Mouse (Mus musculus) midbrain, embryonic 10.5 days (tissue): ENCODE data around the gene Mtf1. TPM values are rescaled to one million over a fixed set of nuclear protein-coding genes. Genes with fewer than 3 reads are reported as not detected.

ENCODE experiments used
- DNase-seq: peaks from one replicate; pipeline ENCODE4 v3.0.0-alpha.2; 2017; ENCODE audit warnings: low spot score
- H3K27ac ChIP-seq: fragments of 300-500 bp; sonication (generic); replicated peaks from 2 replicates; pipeline ENCODE4 v1.5.1; 2016; ENCODE audit warnings: mild to moderate bottlenecking
- H3K27me3 ChIP-seq: fragments of 300-500 bp; sonication (generic); 2 replicates; pipeline ENCODE4 v1.6.1; 2016; ENCODE audit warnings: low read depth, mild to moderate bottlenecking; ENCODE audit not compliant: poor library complexity, severe bottlenecking
- H3K36me3 ChIP-seq: fragments of 300-500 bp; sonication (generic); 2 replicates; pipeline ENCODE4 v1.6.1; 2016; ENCODE audit warnings: mild to moderate bottlenecking, moderate library complexity
- H3K4me1 ChIP-seq: fragments of 300-500 bp; sonication (generic); 2 replicates; pipeline ENCODE4 v1.6.1; 2016
- H3K4me3 ChIP-seq: fragments of 300-500 bp; sonication (generic); 2 replicates; pipeline ENCODE4 v1.5.1; 2016; ENCODE audit warnings: mild to moderate bottlenecking, moderate library complexity
- H3K9me3 ChIP-seq: fragments of 300-500 bp; sonication (generic); replicated peaks from 2 replicates; pipeline ENCODE4 v1.6.1; 2016; ENCODE audit warnings: mild to moderate bottlenecking
- WGBS: fragments of 180-500 bp; shearing (Covaris S2); methylation state at CpG from one replicate; pipeline ENCODE4 v1.1.7; 2016; 5-methylcytosine and 5-hydroxymethylcytosine counted together
- polyA plus RNA-seq: library from polyadenylated mRNA; unstranded; fragments of >200 nt; fragmentation: Nextera tagmentation; extraction: Ambion mirVana; gene quantifications from 2 replicates; pipeline ENCODE4 v1.2.1, GENCODE M21; 2016

Gene Mtf1
- 19.2 and 21.5 TPM in 2 replicates for polyA plus RNA-seq

DNA sequence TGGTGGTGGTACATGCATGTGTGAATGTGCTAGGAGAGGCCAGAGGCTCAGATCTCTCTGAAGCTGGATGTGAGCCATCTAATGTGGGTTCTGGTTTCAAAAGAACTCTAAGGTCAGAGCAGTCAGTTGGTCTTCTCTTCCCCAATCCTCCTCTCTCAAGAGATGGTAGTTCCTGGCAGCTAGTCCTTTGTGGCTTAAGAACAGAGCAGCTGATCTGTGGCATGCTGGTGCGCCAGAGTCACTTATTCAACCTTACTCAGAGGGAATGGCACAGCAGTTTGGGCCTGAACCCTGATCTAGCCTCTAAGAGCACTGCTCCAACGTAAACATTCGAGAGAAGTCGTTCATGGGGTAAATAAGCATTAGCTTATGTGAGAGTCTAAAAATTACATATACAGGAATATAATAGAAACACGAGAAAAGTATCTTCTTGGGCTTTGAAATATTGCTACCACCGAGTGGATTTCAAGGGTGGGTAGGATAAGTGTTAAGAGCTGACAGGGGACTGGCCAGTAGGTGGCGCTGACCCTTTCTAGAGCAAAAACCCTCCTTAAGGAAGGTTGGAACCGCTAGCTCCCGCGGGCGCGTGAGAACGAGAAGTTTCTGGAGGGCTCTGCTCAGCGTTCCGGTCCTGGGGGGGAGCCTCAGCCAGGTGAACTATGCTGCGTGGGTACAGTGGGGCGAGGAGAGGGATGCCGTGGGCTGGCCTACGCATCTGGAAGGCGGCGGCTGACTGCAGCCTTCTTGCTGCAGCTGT, at the start of gene Mtf1:
Gene Mtf1 (plus strand): TSS at position 553 of the 757 bp plus-strand sequence.
- 3% methylated on average over 21 of the region's 21 CpGs for WGBS
- peak within 1 kb of the TSS; percentile 98 for H3K27ac ChIP-seq
- H3K9me3 ChIP-seq: no peaks in the 10 kb centered on the region
- no peaks in the 10 kb centered on the region for H3K27me3 ChIP-seq
- H3K4me3 ChIP-seq: peak within 1 kb of the TSS; percentile 88
- DNase-seq: peak; percentile 86
- peaks cover 52% of the 10 kb centered on the region for H3K36me3 ChIP-seq
- H3K4me1 ChIP-seq: peaks cover 25% of the 10 kb centered on the region

DNA sequence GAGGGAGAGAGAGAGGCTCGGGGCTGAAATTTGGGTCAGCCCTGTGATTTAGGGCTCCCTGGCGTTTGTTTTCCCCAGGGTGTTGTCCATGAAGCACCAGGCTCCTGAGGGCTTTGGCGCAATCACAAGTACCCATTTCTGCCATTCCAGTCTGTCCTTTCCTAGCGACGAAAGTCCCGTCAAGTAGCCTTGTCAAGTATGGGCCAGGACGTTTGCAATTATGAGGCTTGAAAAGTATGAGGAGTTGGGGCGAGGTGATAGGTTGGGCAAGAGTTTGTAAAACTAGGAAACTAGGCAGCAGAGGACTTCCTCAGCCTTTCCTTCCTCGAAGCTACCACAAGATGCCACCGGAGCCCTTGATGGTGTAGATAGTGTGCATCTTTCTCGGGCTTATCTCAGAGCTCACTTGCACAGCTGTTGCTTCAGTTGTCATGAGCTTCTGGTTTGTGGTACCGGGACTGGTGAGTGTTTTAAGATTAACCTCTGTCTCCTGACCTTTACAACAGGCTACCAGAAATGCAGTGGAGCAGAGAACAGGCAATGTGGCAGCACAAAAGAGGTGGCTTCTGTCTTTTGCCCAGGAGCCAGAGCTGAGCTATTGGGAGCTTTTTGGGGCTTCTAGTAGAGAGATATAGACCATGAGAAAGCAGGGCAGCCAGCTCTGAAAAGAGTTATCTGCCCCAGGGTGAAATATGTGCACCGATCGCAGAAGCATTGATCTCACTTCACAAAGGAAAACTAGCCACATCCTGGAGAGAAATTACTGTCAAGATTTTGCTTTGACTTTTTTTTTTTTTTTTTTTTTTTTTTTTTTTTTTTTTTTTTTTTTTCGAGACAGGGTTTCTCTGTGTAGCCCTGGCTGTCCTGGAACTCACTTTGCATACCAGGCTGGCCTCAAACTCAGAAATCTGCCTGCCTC, 49.4 kb upstream of the Mtf1 start:
- Histone ChIP-seq H3K4me1 (peaks cover 43% of the 10 kb centered on the region), H3K27ac (peak overlapping the region; percentile 80), H3K36me3 (no peaks in the 10 kb centered on the region), H3K9me3 (no peaks in the 10 kb centered on the region), H3K4me3 (peak overlapping the region; percentile 71), H3K27me3 (peaks cover 26% of the 10 kb centered on the region)
- peak; percentile 30 for DNase-seq
- WGBS: 18% methylated on average over 14 of the region's 15 CpGs

GRCm38 (mm10) chr4:124755526-124755925, 46.4 kb upstream of the Mtf1 start:
- 85% methylated on average over 7 of the region's 7 CpGs for WGBS
- DNase-seq: no peak

DNA sequence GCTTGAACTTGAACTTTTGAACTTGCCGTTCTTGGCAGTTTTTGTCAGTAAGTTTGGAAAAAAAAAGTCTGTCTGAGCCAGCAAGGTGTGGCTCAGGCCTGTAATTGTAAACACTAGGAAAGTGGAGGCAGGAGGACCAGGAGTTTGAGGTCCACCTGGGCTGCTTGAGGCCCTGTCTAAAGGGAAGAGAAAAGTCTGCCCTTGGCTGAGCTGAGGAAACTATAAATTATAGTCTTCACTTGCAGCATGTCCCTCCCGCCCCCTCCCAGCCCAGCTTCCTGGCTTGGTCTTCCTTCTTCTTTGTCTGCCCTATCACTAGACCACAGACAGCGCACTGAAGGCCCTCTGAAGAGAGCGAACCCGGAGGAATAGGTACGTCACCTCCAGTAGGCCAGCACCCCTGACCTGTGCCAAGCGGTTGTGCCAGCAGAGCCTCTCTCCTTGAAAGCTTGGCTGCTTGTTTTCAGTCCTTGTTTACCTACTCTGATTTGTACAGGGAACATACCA, 42.5 kb upstream of the Mtf1 start:
- H3K4me1 ChIP-seq: peaks cover 12% of the 10 kb centered on the region; the same call in 1 of the 2 replicates
- H3K27me3 ChIP-seq: no peaks in the 10 kb centered on the region
- no peak for DNase-seq
- no peak overlapping the region for H3K4me3 ChIP-seq
- H3K27ac ChIP-seq: no peak overlapping the region
- peaks cover 4% of the 10 kb centered on the region; the same call in 1 of the 2 replicates for H3K36me3 ChIP-seq
- WGBS: 90% methylated on average over 7 of the region's 7 CpGs
- H3K9me3 ChIP-seq: no peaks in the 10 kb centered on the region

More at GRCm38 (mm10) chr4:124755526-124755925, 46.4 kb upstream of the Mtf1 start:
- no peaks in the 10 kb centered on the region for H3K9me3 ChIP-seq
- peaks cover 4% of the 10 kb centered on the region; the same call in 1 of the 2 replicates for H3K36me3 ChIP-seq
- H3K27ac ChIP-seq: no peak overlapping the region
- peaks cover 41% of the 10 kb centered on the region for H3K4me1 ChIP-seq
- peaks cover 1% of the 10 kb centered on the region; the same call in 1 of the 2 replicates for H3K27me3 ChIP-seq
- no peak overlapping the region for H3K4me3 ChIP-seq

DNA sequence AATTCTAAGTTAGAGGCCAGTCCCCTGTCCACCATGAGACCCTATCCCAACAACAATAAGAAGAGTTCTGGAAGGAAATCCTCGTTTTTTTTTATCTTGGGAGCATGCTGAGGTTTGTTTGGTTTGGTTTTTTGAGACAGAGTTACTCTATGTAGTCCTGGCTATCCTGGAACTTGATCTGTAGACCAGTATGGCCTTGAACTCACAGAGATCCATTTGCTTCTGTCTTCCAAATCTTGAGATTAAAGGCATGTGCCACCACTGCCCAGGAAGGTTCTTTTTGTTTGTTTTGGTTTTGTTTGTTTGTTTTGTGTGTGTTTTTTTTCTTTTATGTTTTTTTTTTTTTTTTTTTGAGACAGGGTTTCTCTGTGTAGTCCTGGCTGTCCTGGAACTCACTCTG, 40.7 kb upstream of the Mtf1 start:
- Histone ChIP-seq H3K4me3 (no peak overlapping the region), H3K4me1 (0 out of 2 replicates have a peak, but pooled peaks cover under 1% of the 10 kb centered on the region), H3K9me3 (no peaks in the 10 kb centered on the region), H3K36me3 (peaks cover 4% of the 10 kb centered on the region; the same call in 1 of the 2 replicates), H3K27ac (no peak overlapping the region), H3K27me3 (no peaks in the 10 kb centered on the region)
- 65% methylated on average over 1 of the region's 1 CpGs for WGBS
- no peak for DNase-seq

- DNase-seq: no peak
- no peak overlapping the region for H3K27ac ChIP-seq
- no peaks in the 10 kb centered on the region for H3K9me3 ChIP-seq
- no peaks in the 10 kb centered on the region for H3K4me1 ChIP-seq
- no peaks in the 10 kb centered on the region for H3K27me3 ChIP-seq
- H3K4me3 ChIP-seq: no peak overlapping the region
- peaks cover 4% of the 10 kb centered on the region; the same call in 1 of the 2 replicates for H3K36me3 ChIP-seq
- 93% methylated on average over 6 of the region's 6 CpGs for WGBS
Measured at GRCm38 (mm10) chr4:124762858-124763452, 38.9 kb upstream of the Mtf1 start.

DNA sequence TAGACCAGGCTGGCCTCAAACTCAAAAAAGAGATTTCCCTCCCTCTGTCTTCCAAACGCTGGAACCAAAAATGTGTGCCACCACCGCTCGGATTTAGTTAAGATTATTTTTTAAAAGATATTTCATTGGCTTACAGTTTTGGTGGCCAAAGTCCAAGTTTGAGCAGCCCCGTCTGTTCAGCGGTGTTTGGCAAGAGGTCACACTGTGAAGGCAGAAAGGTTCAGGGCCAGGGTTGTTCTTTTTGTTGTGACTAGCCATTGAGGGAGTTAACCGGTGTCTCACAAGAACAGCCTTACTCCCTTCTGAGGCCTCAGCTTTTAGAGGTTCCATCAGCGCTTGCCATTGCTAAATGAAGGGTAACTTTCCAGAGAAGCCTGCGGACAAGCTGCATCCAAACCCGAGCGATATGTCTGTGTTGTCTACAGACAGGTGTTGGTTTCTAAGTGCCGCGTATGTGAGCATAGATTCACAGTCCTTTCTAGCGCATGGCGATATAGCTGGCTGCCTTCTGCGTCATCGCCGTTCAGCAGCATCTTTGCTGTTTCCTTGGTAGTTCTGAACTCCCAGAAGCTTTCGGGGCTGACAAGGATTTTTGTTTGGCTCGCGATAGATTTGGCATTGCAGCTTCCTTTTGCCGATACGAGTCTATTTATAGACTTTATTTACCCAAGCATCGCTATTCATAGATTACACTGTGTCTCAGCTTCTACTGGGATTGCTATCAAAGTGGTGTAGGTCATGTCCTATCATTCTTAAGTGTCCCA, 35.9 kb upstream of the Mtf1 start:
- no peaks in the 10 kb centered on the region for H3K9me3 ChIP-seq
- no peaks in the 10 kb centered on the region for H3K36me3 ChIP-seq
- no peak overlapping the region for H3K27ac ChIP-seq
- H3K4me1 ChIP-seq: no peaks in the 10 kb centered on the region
- H3K4me3 ChIP-seq: no peak overlapping the region
- H3K27me3 ChIP-seq: no peaks in the 10 kb centered on the region
- DNase-seq: no peak
- 92% methylated on average over 23 of the region's 23 CpGs for WGBS

DNA sequence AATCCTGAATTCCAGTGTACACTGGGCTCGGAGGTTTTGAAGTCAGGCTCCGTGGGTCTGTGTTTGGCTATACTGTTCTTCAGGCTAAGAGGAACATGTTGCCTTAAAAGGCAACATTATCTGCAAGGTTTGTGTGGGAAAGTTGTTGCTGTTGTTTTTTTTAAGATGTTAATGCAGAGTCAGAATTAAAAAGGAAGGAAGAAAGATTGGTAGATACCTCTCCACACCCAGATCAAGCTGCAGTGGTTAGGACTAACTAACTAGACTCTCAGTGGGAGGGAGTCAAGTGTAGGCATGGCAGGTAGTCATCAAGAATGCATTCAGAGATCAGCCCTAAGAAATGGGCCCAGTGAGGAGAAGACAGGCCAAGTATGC, 35.4 kb upstream of the Mtf1 start:
- WGBS: 92% methylated on average over 2 of the region's 2 CpGs
- Histone ChIP-seq H3K9me3 (no peaks in the 10 kb centered on the region), H3K4me1 (no peaks in the 10 kb centered on the region), H3K4me3 (no peak overlapping the region), H3K27ac (no peak overlapping the region), H3K27me3 (no peaks in the 10 kb centered on the region), H3K36me3 (no peaks in the 10 kb centered on the region)
- no peak for DNase-seq

- Histone ChIP-seq H3K4me3 (no peak overlapping the region), H3K27ac (no peak overlapping the region), H3K4me1 (peaks cover 3% of the 10 kb centered on the region; the same call in 1 of the 2 replicates), H3K9me3 (no peaks in the 10 kb centered on the region), H3K36me3 (no peaks in the 10 kb centered on the region), H3K27me3 (no peaks in the 10 kb centered on the region)
- WGBS: 88% methylated on average over 13 of the region's 13 CpGs
- no peak for DNase-seq
Measured at GRCm38 (mm10) chr4:124768963-124769591, 32.8 kb upstream of the Mtf1 start.

DNA sequence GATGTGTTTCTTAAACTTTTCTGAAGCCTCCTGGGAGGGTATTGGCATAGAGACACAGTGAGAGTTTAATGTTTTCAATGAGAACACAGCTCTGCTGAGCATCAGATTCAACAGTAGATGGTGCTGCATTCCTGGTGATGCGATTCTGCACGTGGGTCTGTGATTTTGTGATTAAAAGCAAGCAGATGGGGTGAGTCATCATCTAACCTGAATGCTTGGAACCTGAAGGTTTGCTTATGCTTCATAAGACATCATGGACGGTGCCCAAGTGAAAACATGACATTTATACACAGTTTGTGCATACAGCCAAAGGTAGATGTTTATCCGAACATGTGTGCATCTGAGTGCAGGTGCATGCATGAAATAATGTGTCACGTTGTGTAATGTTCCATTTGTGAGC, 31.3 kb upstream of the Mtf1 start:
- Histone ChIP-seq H3K4me3 (no peak overlapping the region), H3K27ac (no peak overlapping the region), H3K4me1 (peaks cover 3% of the 10 kb centered on the region; the same call in 1 of the 2 replicates), H3K27me3 (no peaks in the 10 kb centered on the region), H3K36me3 (no peaks in the 10 kb centered on the region), H3K9me3 (no peaks in the 10 kb centered on the region)
- 83% methylated on average over 5 of the region's 5 CpGs for WGBS
- DNase-seq: no peak

- Histone ChIP-seq H3K36me3 (no peaks in the 10 kb centered on the region), H3K27me3 (no peaks in the 10 kb centered on the region), H3K9me3 (no peaks in the 10 kb centered on the region), H3K4me1 (peaks cover 3% of the 10 kb centered on the region; the same call in 1 of the 2 replicates), H3K27ac (no peak overlapping the region), H3K4me3 (no peak overlapping the region)
- WGBS: 75% methylated on average over 4 of the region's 4 CpGs
- DNase-seq: no peak
Measured at GRCm38 (mm10) chr4:124772125-124772524, 29.8 kb upstream of the Mtf1 start.
